Mouse (Mus musculus): ENCODE data around the gene Eml4. TPM values are rescaled to one million over a fixed set of nuclear protein-coding genes. Genes with fewer than 3 reads are reported as not detected.

Eml4 gene
- polyA plus RNA-seq, 1 experiment: 16.8 TPM

GRCm38 (mm10) chr17:83376801-83377200, 26.1 kb downstream of the Eml4 start:
- peak; percentile 87 for DNase-seq (ENCODE audit: low read depth, low spot score)
- WGBS: 13% methylated on average over 4 of the region's 4 CpGs

- DNase-seq (ENCODE audit: low read depth, low spot score): no peak
- WGBS: 50% methylated on average over 10 of the region's 10 CpGs
Observed at GRCm38 (mm10) chr17:83377755-83378443, 27.2 kb downstream of the Eml4 start.

GRCm38 (mm10) chr17:83378444-83378762, 27.7 kb downstream of the Eml4 start:
- no peak for DNase-seq (ENCODE audit: low read depth, low spot score)
- WGBS: 65% methylated on average over 4 of the region's 4 CpGs

- WGBS: 80% methylated on average over 2 of the region's 2 CpGs
- no peak for DNase-seq (ENCODE audit: low read depth, low spot score)
Observed at GRCm38 (mm10) chr17:83379366-83379765, 28.6 kb downstream of the Eml4 start.

GRCm38 (mm10) chr17:83379791-83380190, 29.1 kb downstream of the Eml4 start:
- no peak for DNase-seq (ENCODE audit: low read depth, low spot score)
- 65% methylated on average over 3 of the region's 3 CpGs for WGBS

GRCm38 (mm10) chr17:83382752-83383151, 32.0 kb downstream of the Eml4 start:
- peak; percentile 53 for DNase-seq (ENCODE audit: low read depth, low spot score)

GRCm38 (mm10) chr17:83384981-83385380, 34.2 kb downstream of the Eml4 start:
- no peak for DNase-seq (ENCODE audit: low read depth, low spot score)
- 75% methylated on average over 2 of the region's 2 CpGs for WGBS

More at GRCm38 (mm10) chr17:83382752-83383151, 32.0 kb downstream of the Eml4 start:
- 55% methylated on average over 5 of the region's 5 CpGs for WGBS

GRCm38 (mm10) chr17:83387161-83387560, 36.4 kb downstream of the Eml4 start:
- WGBS: 87% methylated on average over 3 of the region's 3 CpGs
- DNase-seq (ENCODE audit: low read depth, low spot score): no peak

- DNase-seq (ENCODE audit: low read depth, low spot score): no peak
- WGBS: 89% methylated on average over 3 of the region's 3 CpGs
Observed at GRCm38 (mm10) chr17:83394013-83394412, 43.3 kb downstream of the Eml4 start.

- DNase-seq (ENCODE audit: low read depth, low spot score): no peak
Observed at GRCm38 (mm10) chr17:83397571-83398100, 46.9 kb downstream of the Eml4 start.

GRCm38 (mm10) chr17:83398756-83399155, 48.0 kb downstream of the Eml4 start:
- no peak for DNase-seq (ENCODE audit: low read depth, low spot score)
- 80% methylated on average over 1 of the region's 1 CpGs for WGBS

More at GRCm38 (mm10) chr17:83397571-83398100, 46.9 kb downstream of the Eml4 start:
- 56% methylated on average over 6 of the region's 6 CpGs for WGBS

GRCm38 (mm10) chr17:83430607-83431006, 79.9 kb downstream of the Eml4 start:
- 64% methylated on average over 4 of the region's 4 CpGs for WGBS
- no peak for DNase-seq (ENCODE audit: low read depth, low spot score)

- DNase-seq (ENCODE audit: low read depth, low spot score): no peak
- 92% methylated on average over 4 of the region's 4 CpGs for WGBS
Observed at GRCm38 (mm10) chr17:83443406-83443805, 92.7 kb downstream of the Eml4 start.

- WGBS: 83% methylated on average over 2 of the region's 2 CpGs
- DNase-seq (ENCODE audit: low read depth, low spot score): no peak
Observed at GRCm38 (mm10) chr17:83449583-83449982, 98.9 kb downstream of the Eml4 start.

GRCm38 (mm10) chr17:83451367-83451766, 100.6 kb downstream of the Eml4 start:
- DNase-seq (ENCODE audit: low read depth, low spot score): no peak
- WGBS: 80% methylated on average over 8 of the region's 8 CpGs

- WGBS: 97% methylated on average over 3 of the region's 3 CpGs
- no peak for DNase-seq (ENCODE audit: low read depth, low spot score)
Observed at GRCm38 (mm10) chr17:83451796-83452195, 101.1 kb downstream of the Eml4 start.

- DNase-seq (ENCODE audit: low read depth, low spot score): no peak
- 89% methylated on average over 8 of the region's 8 CpGs for WGBS
Observed at GRCm38 (mm10) chr17:83452451-83452850, 101.7 kb downstream of the Eml4 start.

GRCm38 (mm10) chr17:83453587-83453986, 102.9 kb downstream of the Eml4 start:
- 85% methylated on average over 5 of the region's 5 CpGs for WGBS
- DNase-seq (ENCODE audit: low read depth, low spot score): no peak

- 92% methylated on average over 1 of the region's 1 CpGs for WGBS
- no peak for DNase-seq (ENCODE audit: low read depth, low spot score)
Observed at GRCm38 (mm10) chr17:83457271-83457670, 106.5 kb downstream of the Eml4 start.

GRCm38 (mm10) chr17:83465969-83466368, 115.2 kb downstream of the Eml4 start:
- no peak for DNase-seq (ENCODE audit: low read depth, low spot score)
- WGBS: 87% methylated on average over 5 of the region's 5 CpGs

GRCm38 (mm10) chr17:83466697-83467251, 116.0 kb downstream of the Eml4 start:
- 79% methylated on average over 6 of the region's 6 CpGs for WGBS
- no peak for DNase-seq (ENCODE audit: low read depth, low spot score)
